Mouse (Mus musculus) thymus, adult 18-20 months (tissue): ENCODE results near the gene Igdcc4.
"Not testable (repeated sequence)": the region's sequence is repeated elsewhere in the genome, so short reads cannot be mapped to it uniquely, and the experiment has no call there.

Source experiments
- DNase-seq, 2 experiments: peaks; one replicate each; pipeline ENCODE4 v3.0.0; 2022; ENCODE audit warnings: mixed read lengths in 2 of 2

The Igdcc4 gene

DNA sequence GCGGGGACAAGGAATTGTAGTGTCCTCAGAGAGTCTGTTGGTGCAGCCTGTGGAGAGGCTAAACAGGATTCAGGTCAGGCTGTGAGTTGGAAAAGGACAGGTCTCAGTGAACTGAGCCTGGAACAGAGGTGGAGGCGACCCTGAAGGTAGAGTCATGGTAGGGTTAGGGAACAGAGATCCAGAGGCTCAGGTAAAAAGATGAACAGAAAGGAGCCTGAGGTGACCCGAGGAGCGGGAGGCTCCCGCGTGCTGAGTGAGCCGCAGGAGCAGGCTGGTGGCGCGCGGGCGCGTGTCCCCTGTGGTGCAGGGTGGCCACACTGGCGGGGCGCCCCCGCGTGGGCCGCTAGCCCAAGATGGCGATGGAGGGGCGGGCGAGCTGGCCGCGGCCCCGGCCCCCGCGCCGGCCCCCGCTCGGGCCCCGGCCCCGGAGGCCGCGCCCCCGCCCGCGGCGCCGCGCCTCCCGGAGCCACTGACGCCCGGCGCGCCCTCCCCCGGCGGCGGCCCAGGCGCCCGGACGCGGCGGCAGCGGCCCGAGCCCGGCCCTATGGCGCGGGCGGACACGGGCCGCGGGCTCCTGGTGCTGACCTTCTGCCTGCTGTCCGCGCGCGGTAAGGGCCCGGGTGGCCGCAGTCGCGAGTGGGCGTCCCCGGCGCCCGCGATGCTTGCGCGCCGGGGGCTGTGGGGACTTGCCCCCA lies at the start of gene Igdcc4:
Gene Igdcc4 (plus strand): TSS at position 496 of the 695 bp plus-strand sequence.
- DNase-seq: no peak

DNA sequence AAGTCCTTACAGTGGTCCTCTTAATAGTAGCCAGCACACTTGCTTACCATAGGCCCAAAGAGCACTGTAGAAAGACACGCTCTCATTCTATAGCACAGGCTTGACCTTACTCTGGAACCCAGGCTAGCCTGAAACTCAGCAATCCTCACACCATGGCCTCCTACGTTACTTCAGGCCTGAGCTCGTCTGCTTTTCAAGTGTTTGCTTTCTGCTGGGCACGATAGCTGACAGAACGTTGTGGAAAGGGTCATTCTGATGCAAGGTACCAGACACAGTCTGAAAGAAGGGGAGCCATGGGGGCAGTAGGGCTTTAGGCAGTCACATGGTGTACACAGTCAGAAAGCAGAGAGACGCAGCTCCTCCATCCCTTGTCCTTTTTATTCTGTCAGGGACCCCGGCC lies 37.0 kb upstream of the Igdcc4 start:
- DNase-seq: no peak

DNA sequence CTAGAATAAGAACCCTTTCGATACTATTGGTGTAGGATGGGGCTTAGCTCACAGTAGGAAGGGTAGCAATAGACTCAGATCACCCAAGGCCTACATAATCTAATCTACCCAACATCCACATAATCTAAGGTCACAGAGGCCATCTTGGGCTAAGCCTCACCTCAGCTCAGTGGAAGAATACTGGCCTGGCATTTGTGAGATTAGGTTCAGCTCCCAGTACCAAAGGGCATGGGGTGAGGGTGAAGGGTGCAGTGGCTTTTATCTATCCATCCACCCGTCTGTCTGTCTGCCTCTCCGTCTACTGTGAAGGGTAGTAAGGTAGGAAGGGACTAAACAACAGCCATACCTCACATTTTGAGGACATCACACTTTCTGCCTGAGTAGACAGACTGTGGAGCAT lies 30.7 kb upstream of the Igdcc4 start:
- DNase-seq: no peak

DNA sequence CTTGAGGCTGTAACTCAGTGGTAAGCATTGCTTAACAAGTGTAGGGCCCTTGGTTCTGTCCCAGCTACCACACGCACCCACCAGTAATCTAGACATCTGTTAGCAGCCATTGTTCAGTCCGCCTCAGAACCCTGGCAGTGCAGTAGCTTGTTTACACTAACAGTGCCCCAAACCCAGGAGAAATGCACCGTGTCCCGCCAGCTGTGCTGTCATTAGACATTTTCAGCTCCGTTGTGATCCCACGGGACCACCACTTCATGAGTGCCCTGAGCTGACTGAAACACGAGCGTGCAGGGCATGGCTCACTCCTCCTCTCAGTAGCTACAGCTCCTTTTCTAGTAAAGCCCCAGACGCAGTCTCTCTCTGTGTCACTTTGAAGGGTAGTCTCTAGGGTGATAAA lies 27.7 kb upstream of the Igdcc4 start:
- no peak for DNase-seq

DNA sequence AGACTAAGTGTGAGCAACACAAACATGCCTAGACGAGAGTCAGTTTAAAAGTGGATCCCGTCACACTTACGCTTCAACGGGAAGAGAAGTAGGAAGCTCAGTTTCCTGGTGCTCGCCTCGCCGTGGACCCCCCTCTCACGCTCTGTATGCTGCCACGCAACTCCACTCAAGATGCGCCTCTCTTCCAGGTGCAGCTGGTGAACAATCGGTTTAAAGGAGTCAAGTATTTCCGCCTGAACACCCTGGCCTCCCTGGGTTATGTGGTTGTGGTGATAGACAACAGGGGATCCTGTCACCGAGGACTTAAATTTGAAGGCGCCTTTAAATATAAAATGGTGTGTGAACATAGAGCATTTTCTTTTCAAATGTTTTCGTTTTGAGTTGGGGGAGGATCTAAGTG lies 27.0 kb upstream of the Igdcc4 start:
- DNase-seq: peak; percentile 7 to 14

DNA sequence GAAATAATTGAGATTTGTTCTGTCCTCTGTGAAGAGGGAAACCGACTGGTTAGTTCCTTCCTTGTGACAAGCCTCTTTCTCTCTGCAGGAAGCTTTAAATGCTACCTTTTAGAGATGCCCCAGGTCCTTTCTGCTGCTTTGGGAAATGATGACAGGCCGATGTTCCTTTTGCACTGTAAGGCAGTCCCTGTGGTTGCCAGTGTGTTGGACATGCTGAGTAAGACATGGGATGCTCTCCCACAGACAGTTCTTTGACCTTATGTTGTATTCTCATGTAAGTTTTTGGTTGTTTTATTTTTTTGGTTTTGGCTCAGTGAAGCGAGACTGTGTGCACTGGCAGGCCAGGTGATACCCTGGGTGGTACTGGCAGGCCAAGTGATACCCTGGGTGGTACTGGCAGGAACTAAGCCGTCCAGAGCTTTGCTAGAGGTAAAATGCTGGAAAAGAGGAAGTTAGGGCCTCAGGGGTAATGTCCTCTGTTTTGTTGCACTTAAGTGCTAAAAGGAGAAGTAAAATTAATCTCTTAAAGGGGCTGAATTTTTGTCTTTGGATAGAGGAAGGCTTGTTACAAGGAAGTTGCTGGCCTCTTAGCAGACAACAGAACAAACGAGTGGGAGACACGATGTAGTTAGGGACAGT lies 26.3 kb upstream of the Igdcc4 start:
- DNase-seq: no peak

DNA sequence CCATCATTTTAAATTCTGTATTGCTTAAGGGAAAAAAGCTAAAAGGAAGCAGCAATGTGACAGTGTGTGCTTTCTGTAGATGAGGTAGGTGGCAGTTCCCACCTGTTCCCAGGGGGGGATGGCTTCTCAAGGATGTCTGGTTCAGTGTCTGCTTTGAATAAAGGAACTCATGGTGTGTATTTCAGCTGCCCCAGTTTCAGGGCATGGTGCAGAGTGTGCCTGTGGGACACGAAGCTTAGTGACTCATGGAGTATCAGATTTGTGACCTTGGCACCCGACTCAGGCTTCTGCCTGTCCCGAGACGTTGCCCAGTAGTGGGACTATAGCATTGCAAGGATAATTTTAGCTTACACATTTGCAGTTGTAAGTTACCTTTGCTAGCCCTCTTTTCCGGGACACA lies 23.8 kb upstream of the Igdcc4 start:
- no peak for DNase-seq

DNA sequence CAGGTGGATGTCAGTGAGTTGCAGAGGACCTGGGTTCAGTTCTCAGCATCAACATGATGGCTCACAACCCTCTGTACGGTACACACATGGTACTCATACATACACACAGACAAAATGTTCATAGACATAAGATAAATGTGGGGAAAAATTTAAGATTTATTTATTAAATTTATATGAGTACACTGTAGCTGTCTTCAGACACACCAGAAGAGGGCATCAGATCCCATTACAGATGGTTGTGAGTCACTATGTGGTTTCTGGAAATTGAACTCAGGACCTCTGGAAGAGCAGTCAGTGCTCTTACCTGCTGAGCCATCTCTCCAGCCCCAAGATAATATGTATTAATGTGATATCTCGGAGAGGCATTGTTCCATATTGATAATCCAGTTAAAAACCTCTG lies 21.1 kb upstream of the Igdcc4 start:
- not testable (repeated sequence) for DNase-seq

DNA sequence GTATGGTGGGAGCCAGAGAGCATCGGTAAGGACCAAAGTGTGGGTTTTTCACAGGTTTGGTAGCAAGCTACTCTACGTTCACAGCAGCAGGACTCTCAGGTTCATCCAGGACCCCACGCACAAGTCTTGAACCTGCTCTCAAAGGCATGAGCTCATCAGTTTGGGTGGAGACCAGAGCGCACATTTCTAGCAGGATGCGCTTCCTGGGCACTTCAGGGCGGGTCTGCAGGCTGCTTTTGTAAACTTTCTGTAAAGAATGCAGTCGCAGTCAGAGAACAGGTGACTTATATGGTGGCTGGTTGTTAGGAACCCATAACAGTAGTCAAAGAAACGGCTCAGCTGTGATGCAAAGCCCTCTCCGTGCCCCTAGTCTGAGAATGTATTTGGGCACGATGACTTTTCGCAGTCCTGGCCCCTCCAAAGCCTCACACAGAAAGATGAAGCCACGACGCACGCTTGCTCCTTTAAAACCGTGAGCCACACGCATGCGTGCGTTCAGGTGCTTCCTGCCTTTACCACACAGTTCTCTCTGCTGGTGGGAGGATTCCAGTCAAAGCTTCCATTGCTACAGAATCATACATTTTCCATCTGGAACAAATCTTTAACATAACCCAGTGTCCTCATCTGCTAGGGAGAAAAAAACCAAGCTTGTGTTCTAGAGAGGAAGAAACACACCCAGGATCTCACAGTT lies 18.1 kb upstream of the Igdcc4 start:
- no peak for DNase-seq

DNA sequence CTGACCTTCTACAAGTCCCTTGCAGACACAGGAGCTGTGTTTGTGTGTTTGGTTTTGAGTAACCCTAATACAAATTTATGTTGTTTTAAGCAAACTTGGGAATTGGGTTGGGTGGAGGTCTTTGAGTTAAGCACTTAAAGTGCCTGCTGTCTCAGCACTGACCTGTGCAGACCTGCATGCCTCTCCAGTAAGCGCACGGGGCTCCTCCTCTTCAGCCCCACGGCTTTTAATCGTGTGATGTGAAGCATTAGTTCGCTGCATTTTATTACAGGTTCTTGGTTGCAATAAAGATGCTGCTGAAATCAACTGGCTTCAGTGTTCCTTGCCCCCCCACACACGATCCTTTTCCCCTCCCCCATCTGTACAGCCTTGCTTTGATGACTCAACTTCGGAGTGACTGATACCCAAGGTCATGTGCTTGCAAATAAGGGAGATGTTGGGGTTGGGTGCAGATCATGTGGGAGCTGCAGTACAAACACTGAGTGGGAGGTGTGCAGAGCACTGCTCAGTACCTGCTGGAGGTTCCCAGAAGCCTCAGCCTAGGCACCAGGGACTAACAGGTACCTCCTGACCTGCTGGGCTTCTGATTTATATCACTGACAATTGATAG lies 17.0 kb upstream of the Igdcc4 start:
- no peak for DNase-seq

DNA sequence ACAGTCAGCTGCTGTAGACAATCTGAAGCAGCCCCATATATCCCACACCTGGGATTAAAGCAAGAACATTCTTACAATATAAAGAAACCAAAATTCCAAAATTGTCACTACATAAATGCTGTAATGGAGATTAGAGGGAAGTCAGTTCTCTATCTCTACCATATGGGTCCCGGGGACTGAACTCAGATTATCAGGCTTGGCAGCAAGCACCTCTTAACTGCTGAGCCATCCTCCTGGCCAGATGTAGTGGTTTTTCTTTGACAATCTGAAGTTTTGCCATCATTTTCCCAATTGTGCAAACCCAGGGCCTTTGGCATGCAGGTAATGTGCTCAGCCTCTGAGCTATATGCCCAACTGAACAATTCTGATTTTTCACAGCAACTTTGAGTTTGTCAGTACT lies 16.0 kb upstream of the Igdcc4 start:
- no peak for DNase-seq

DNA sequence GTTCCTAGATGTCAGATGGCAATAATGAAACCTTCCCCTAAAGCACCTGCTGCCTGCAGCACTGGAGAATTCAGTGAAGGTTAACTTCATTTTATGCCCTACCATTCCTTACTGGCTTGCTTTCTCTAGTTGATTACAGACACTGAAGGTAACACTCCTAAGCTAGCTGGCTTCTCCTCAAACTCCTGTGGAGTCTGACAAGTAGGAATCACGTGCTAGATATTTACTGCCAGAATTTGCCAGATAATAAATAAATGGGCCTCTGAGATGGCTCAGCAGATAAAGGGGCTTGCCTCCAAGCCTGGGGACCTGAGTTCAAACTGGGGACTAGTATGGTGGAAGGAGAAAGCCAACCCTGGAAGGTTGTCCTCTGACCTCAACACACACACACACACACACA lies 14.5 kb upstream of the Igdcc4 start:
- DNase-seq: no peak

DNA sequence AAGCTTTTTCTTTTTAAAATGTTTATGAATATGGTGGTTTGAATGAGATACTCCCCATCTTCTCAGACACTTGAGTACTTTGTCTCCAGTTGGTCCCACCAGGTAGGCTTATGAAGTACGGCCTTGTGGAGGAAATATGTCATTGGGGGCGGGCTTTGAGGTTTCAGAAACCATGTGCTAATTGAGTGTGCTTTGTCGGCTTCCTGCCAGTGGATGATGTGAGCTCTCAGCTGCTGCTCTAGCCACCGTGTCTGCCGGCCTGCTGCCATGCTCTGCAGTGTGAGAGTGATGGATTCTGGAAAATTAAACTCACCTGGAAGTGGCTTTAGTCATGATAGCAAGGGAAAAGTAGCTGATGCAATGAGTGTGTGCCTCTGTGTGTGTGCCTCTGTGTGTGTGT lies 13.8 kb upstream of the Igdcc4 start:
- no peak for DNase-seq

DNA sequence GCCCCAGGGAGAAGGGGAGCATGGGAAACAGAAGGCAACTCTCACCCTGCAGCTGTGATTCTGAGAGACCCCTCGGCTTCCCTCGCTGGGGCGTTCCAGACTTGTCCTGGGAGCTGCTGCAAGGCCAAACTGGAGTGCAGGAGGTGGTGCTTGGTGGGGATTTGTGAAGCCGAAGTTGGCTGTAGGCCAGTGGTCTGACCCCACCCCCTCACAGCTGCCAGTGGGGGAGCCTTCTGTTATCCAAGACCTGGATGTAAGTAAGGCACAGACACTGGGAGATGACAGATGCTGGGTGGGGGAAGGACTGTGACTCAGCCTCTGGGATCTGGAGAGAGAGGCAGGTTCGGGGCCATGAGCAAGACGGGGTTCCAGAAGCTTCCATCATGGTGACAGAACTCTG lies 7.0 kb upstream of the Igdcc4 start:
- no peak for DNase-seq

DNA sequence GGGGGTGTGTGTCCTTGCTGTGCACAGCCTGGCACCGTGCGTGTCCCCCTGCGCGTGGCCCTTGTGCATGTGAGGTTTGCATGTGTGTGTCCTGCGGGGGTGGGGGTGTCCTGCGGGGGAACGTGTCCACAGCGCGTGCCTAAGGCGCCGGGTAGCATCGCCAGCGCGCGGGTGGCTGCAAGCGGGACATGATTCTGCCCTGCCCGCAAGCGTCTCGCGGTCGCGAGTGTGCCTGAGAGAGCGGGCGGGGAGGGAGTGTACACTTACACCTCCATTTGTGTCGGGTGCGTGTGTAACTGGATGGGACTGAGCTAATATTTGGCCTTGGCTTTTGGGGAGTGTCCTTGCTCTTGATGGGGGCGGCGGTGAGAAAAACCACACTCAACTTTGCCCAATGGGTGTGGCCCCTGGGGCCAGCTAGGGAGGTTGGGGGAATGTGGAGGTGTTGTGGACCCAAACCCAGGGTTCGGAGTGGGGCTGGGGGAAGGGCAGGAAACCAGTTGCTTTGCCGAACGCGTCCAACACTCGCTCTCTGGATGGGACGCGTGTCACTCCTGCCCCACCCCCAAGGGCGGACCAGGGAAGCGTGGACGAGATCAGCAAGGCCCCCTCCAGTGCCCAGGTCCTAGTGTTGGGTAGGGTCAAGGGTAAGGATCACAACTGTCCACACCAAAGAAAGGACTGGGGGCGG lies 545 bp downstream of the Igdcc4 start:
- DNase-seq: no peak

DNA sequence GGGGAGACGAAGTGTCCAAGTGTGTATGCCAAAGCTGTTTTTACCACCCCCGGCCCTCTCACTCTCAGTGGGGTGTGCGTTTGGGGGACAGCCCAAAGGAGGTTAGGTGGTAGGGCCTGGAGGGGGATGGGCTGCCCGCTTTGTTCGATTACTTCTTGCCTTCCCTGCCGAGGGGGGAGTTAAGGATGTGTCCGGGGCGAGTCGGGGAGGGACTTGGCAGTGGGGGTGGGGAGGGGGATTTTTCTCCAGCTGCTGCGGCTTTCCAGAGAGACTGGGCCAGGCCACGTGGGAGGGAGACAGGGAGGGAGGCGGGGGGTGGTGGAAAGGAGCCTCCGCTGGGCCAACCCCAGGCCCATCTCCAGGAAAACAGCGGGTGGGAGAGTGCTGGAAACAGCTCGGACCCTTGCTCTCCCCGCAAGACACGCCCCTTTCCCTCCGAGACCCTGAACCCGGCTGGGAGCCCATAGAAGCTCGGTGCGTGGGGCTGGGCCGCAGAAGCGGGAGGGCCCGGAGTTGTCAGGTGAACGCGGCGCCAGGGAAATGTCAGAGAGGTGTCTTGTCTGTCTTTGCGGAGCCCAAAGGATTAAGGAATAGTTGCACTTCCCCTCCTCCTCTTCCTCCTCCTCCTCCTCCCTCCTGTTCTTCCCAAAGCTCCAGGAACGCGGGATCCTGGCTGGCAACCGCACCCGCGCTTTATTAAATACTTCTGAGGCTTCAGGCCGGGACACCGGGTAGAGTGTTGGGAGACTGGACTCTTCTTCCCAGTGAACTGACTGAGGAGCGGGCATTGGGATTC lies 1.3 kb downstream of the Igdcc4 start:
- no peak for DNase-seq

DNA sequence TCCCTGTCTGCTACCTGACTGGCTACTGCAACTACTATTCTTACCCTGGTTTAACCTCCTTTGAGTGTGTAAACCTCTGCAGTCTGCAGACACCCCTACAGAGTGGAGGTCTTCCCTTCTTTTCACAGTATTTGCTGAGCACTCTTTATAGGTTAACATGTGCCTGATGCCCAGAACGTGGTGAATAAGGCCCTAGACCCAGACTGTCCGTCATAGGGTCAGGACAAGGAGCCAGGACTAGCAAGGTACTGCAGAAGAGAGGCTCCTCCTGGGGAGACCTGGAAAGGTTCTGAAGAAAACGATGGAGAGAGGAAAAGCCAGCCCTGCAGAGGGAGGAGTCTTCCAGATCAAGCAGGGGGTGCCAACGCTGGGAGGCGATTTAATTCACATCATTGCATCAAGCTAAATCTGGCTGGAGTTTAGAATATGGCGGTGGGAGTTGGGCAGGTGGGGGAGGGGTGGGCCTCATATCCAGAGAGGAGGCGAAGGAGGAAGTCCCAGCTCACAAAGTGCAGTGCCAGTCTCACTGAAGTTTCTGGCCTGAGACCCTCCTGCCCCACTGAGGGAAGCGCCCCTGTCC lies 2.0 kb downstream of the Igdcc4 start:
- DNase-seq: no peak

DNA sequence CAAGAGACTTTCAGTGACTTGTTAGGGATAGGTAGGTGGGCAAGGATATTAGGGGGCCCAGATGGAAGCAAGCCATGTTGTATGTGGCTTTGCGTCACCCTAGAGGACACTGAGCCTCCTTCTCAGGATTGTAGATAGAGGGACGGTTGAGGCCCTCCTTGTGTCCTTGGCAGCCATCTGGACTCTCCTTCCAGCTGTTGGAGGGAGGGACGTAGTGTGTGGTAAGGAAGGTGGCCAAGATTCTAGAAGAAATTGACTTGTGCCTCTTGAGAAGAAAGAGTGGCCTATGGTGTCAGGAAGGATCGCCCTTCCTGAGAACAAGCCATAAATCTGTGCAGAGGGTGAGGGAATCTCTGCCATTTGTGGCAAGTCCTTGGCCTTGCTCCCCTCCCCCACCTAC lies 5.5 kb downstream of the Igdcc4 start:
- no peak for DNase-seq

DNA sequence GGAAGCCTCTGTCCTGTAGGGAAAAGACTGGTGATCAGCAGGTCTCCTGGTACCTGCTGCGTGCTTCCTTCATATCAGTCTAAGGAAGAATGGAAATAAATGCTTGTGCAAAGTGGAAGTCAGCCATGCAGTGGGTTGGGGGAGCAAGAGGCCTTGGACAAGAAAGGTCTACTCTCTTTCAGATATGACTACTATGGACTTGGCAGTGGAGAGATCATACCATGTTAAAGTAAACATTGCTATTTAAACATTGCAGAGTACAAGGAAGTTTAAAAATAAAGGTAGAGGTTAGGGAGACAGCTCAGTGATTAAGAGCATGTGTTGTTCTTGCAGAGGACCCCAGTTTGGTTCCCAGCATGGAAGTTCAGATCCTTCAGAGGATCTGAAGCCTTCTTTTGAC lies 6.6 kb downstream of the Igdcc4 start:
- DNase-seq: no peak

DNA sequence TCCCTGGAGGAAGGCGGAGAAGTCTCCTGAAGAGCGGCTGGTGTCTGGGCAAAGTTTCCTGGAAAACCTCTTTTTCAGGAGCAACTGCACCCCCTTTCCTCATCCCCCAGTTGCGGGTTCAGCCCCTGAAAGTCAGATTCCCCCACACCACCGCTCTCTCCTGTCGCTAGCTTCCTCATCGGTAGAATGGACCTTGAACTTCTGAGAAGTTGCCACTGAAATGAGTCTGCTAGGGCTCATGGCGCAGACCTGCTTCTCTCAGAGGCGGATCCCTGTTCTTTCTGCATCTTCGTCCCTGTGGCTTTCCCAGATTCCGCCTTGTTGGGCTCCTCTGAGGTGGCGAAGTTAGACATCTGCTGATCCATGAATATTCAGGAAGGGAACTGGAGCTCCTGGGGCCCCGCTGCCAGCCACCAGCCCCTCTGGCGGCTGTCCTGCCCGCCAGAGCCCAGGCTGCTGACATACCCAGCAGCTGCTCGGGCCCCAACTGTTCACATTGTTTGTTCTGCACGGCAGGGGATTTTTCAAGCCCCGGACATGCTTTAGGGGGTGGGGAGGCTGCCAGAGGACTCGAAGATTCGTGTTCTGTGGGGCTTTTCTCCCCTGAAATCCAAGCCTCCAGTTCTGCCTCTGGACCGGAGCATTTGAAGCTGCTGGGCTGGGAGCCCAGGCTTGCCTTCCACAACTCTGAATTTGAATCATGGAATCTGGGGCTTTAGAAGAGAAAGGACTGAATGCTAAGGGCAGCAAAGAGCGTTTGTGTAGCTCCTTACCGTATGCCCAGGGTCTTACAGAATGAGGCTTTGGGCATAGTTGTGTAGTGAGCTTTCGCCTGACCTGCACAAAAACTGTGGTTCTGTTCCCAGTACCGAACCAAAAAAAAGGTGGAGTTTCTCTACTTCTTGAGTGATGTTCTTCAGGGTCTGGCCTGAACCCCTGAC lies 8.1 kb downstream of the Igdcc4 start:
- no peak for DNase-seq

DNA sequence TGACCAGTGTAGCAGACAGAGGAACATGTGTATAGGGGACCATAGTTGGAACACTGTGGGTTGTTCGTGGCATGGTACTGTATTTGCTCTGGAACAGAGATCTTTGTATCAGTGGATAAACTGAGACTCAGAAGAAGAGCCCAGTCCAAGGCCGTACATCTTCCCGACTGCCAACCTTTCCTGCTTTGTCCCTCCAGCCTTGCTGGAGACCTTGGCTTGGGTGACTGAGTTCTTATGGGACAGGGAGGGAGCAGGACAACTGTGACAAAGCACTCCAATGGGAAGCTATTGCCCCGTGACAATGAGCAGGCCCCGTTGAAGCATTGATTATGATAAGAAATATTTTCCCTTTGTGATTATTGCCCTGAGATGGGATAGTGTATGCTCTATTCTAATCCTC lies 10.4 kb downstream of the Igdcc4 start:
- DNase-seq: no peak
